Mouse (Mus musculus) E14TG2a.4 (cell line): ENCODE measurements around the gene Proser3.

Experiments
- CTCF ChIP-seq: conservative IDR thresholded peaks from 2 replicates; pipeline ENCODE4 v1.5.1; 2014; ENCODE audit warnings: low read length
- NANOG ChIP-seq: IDR thresholded peaks from 2 replicates; pipeline ENCODE4 v1.6.1; 2014; ENCODE audit warnings: borderline replicate concordance, low read length, mixed read lengths
- POU5F1 ChIP-seq: IDR thresholded peaks from 2 replicates; pipeline ENCODE4 v1.6.1; 2014; ENCODE audit warnings: low read length, borderline replicate concordance

DNA sequence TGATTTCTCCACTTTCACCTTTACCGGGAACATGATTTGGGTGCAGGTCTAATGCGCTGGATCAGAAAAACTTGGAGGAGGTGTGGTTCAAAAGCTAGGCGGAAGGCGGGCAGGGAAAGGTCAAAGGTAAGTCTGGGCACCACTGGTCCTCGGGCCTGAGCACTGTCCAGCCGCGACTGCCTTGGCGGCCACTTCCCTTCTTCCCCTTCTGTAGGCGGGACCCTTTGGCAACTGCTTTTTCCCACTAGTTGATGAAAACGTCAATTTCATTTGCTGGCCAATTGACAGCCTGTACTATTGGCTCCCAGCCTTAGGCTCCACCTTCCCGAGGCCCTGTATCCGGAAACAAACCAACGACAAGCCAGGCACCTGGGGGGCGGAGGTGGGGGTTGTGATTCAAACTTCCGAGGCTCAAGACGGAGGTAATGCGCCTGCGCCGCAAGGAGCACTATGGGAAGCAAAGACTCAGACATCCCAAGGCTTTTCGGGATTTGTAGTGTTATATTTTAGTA is 7.4 kb upstream of the Proser3 start, which contains the start of gene Lin37:
- no peak for TF ChIP-seq CTCF
- no peak for TF ChIP-seq POU5F1
- TF ChIP-seq NANOG: no peak
